Mouse (Mus musculus) myocyte (in vitro differentiated cells): ENCODE results near the gene Ube4b. TPM values are rescaled to one million over a fixed set of nuclear protein-coding genes. Genes with fewer than 3 reads are reported as not detected.

Experiments used
- H3K27me3 ChIP-seq: one replicate; pipeline ENCODE4 v1.6.1; 2011; ENCODE audit not compliant: control insufficient read depth, insufficient read depth, insufficient read length
- H3K36me3 ChIP-seq: one replicate; pipeline ENCODE4 v1.6.1; 2011; ENCODE audit not compliant: control insufficient read depth, insufficient read depth
- H3K4me2 ChIP-seq: one replicate; pipeline ENCODE4 v1.6.1; 2011; ENCODE audit warnings: low read depth, control low read depth
- H3K4me3 ChIP-seq: one replicate; pipeline ENCODE4 v1.5.1; 2011; ENCODE audit warnings: mild to moderate bottlenecking, control low read depth, moderate library complexity
- H3K79me2 ChIP-seq: one replicate; pipeline ENCODE4 v1.6.1; 2011; ENCODE audit not compliant: control insufficient read depth, insufficient read depth
- H3ac ChIP-seq: one replicate; pipeline ENCODE4 v1.6.1; 2011; ENCODE audit not compliant: control insufficient read depth, insufficient read length
- CEBPB ChIP-seq: IDR thresholded peaks from 2 replicates; pipeline ENCODE4 v1.6.1; 2011; ENCODE audit warnings: mild to moderate bottlenecking, moderate library complexity; ENCODE audit not compliant: poor library complexity, insufficient read depth, severe bottlenecking
- MAX ChIP-seq: IDR thresholded peaks from one replicate; pipeline ENCODE4 v1.6.1; 2011; ENCODE audit warnings: low read depth, mild to moderate bottlenecking, control low read depth
- MYOD1 ChIP-seq, 3 experiments: IDR thresholded peaks; one replicate each; pipeline ENCODE4 v1.6.1; 2011; ENCODE audit warnings: control low read depth in 2 of 3, low read depth in 2 of 3, mild to moderate bottlenecking in 2 of 3, moderate library complexity in 1 of 3; ENCODE audit not compliant: insufficient read length in 2 of 3, control insufficient read depth in 1 of 3
- MYOG ChIP-seq, 3 experiments: IDR thresholded peaks; one replicate each; pipeline ENCODE4 v1.6.1; 2011; ENCODE audit warnings: control low read depth in 2 of 3, low read depth in 2 of 3, mild to moderate bottlenecking in 2 of 3; ENCODE audit not compliant: insufficient read length in 2 of 3, control insufficient read depth in 1 of 3, insufficient read depth in 1 of 3
- POLR2A ChIP-seq: IDR thresholded peaks from one replicate; pipeline ENCODE4 v1.6.1; 2011; ENCODE audit warnings: low read depth, mild to moderate bottlenecking, control low read depth, moderate library complexity; ENCODE audit not compliant: insufficient read length
- POLR2AphosphoS2 ChIP-seq: IDR thresholded peaks from one replicate; pipeline ENCODE4 v1.6.1; 2011; ENCODE audit warnings: low read depth, control low read depth; ENCODE audit not compliant: insufficient read length
- SRF ChIP-seq: IDR thresholded peaks from one replicate; pipeline ENCODE4 v1.6.1; 2011; ENCODE audit warnings: low read depth; ENCODE audit not compliant: control insufficient read depth, insufficient read length
- TCF12 ChIP-seq: IDR thresholded peaks from one replicate; pipeline ENCODE4 v1.6.1; 2011; ENCODE audit warnings: mild to moderate bottlenecking, control low read depth; ENCODE audit not compliant: poor library complexity, insufficient read depth, severe bottlenecking
- TCF3 ChIP-seq: IDR thresholded peaks from one replicate; pipeline ENCODE4 v1.6.1; 2011; ENCODE audit warnings: low read depth, control low read depth; ENCODE audit not compliant: insufficient read length
- polyA plus RNA-seq: library from polyadenylated mRNA; unstranded; fragments of >200 nt; fragmentation: generic; extraction: Trizol; gene quantifications from one replicate; pipeline ENCODE4 v1.2.1, GENCODE M21; 2012; ENCODE audit warnings: missing spikeins

The Ube4b gene
- polyA plus RNA-seq, 1 experiment: 57.4 TPM

GRCm38 (mm10) chr4:149282025-149282738 is 144.4 kb downstream of the Ube4b start:
- H3ac ChIP-seq: no peak overlapping the region
- no peaks in the 10 kb centered on the region for H3K36me3 ChIP-seq
- H3K27me3 ChIP-seq: no peaks in the 10 kb centered on the region
- H3K4me3 ChIP-seq: no peak overlapping the region
- TF ChIP-seq CEBPB (no peak), TCF3 (no peak), TCF12 (no peak), MYOG (IDR thresholded peaks at IDR 0.05; ENCODE audit: control insufficient read depth in 1 of 3, insufficient read depth in 1 of 3, insufficient read length in 2 of 3, low read depth in 2 of 3) (peak in 1 of 3 experiments; percentile 8), POLR2AphosphoS2 (no peak), MYOD1 (IDR thresholded peaks at IDR 0.05; ENCODE audit: control insufficient read depth in 1 of 3, insufficient read length in 2 of 3, low read depth in 2 of 3) (no peak), MAX (no peak), SRF (no peak), POLR2A (no peak)
- H3K4me2 ChIP-seq: peak overlapping the region; percentile 62
- H3K79me2 ChIP-seq: peaks cover 87% of the 10 kb centered on the region

Other genes with a start within 250 kb of the Ube4b start
- gene Kif1b, start 119.1 kb downstream of the Ube4b start, polyA plus RNA-seq: 26.7 TPM
- not detected for gene Rbp7, start 28.2 kb upstream of the Ube4b start, polyA plus RNA-seq
- gene Tmem274, start 50.6 kb upstream of the Ube4b start, polyA plus RNA-seq: not detected
- gene Nmnat1, start 58.5 kb upstream of the Ube4b start, polyA plus RNA-seq: 9.3 TPM
- gene Lzic, start 58.5 kb upstream of the Ube4b start, polyA plus RNA-seq: 45.5 TPM
- gene Ctnnbip1, start 91.5 kb upstream of the Ube4b start, polyA plus RNA-seq: 19.9 TPM
- gene Clstn1, start 159.7 kb upstream of the Ube4b start, polyA plus RNA-seq: 52.1 TPM